Mouse (Mus musculus): ENCODE results near the gene Gabra5. TPM values are rescaled to one million over a fixed set of nuclear protein-coding genes. Genes with fewer than 3 reads are reported as not detected.

Gabra5 gene
- polyA plus RNA-seq, 1 experiment = 22.7 TPM

GRCm38 (mm10) chr7:57386517-57387340, 123.1 kb downstream of the Gabra5 start, which contains the start of gene Gabrg3:
Gabrg3 (minus strand) TSS chr7:57387188.
- peak; percentile 86 for DNase-seq (ENCODE audit: low read depth)
- TF ChIP-seq CTCF (IDR thresholded peaks at IDR 0.05; ENCODE audit: borderline replicate concordance, extremely low read depth, insufficient read depth, insufficient read length) = no peak
- no peak for TF ChIP-seq POLR2A (IDR thresholded peaks at IDR 0.05; ENCODE audit: borderline replicate concordance, extremely low read depth, insufficient read depth, insufficient read length, poor library complexity, severe bottlenecking)

GRCm38 (mm10) chr7:57384112-57384511, 125.7 kb downstream of the Gabra5 start:
- TF ChIP-seq CTCF (IDR thresholded peaks at IDR 0.05; ENCODE audit: borderline replicate concordance, extremely low read depth, insufficient read depth, insufficient read length) = peak; percentile 69; the same call in 1 of the 2 replicates
- no peak for TF ChIP-seq POLR2A (IDR thresholded peaks at IDR 0.05; ENCODE audit: borderline replicate concordance, extremely low read depth, insufficient read depth, insufficient read length, poor library complexity, severe bottlenecking)
- peak; percentile 88 for DNase-seq (ENCODE audit: low read depth)

- peak; percentile 50 for DNase-seq (ENCODE audit: low read depth)
Measured at GRCm38 (mm10) chr7:57366013-57366390, 143.9 kb downstream of the Gabra5 start.

GRCm38 (mm10) chr7:57365134-57366012, 144.5 kb downstream of the Gabra5 start:
- TF ChIP-seq CTCF (IDR thresholded peaks at IDR 0.05; ENCODE audit: borderline replicate concordance, extremely low read depth, insufficient read depth, insufficient read length) = no peak
- TF ChIP-seq POLR2A (IDR thresholded peaks at IDR 0.05; ENCODE audit: borderline replicate concordance, extremely low read depth, insufficient read depth, insufficient read length, poor library complexity, severe bottlenecking) = no peak
- peak; percentile 40 for DNase-seq (ENCODE audit: low read depth)

More at GRCm38 (mm10) chr7:57366013-57366390, 143.9 kb downstream of the Gabra5 start:
- TF ChIP-seq CTCF (IDR thresholded peaks at IDR 0.05; ENCODE audit: borderline replicate concordance, extremely low read depth, insufficient read depth, insufficient read length) (no peak), POLR2A (IDR thresholded peaks at IDR 0.05; ENCODE audit: borderline replicate concordance, extremely low read depth, insufficient read depth, insufficient read length, poor library complexity, severe bottlenecking) (no peak)

- no peak for DNase-seq (ENCODE audit: low read depth)
- no peak for TF ChIP-seq POLR2A (IDR thresholded peaks at IDR 0.05; ENCODE audit: borderline replicate concordance, extremely low read depth, insufficient read depth, insufficient read length, poor library complexity, severe bottlenecking)
- no peak for TF ChIP-seq CTCF (IDR thresholded peaks at IDR 0.05; ENCODE audit: borderline replicate concordance, extremely low read depth, insufficient read depth, insufficient read length)
Measured at GRCm38 (mm10) chr7:57363812-57364211, 146.0 kb downstream of the Gabra5 start.

- DNase-seq (ENCODE audit: low read depth) = no peak
- no peak for TF ChIP-seq CTCF (IDR thresholded peaks at IDR 0.05; ENCODE audit: borderline replicate concordance, extremely low read depth, insufficient read depth, insufficient read length)
Measured at GRCm38 (mm10) chr7:57357871-57358540, 151.9 kb downstream of the Gabra5 start.

Other genes with a start within 250 kb of the Gabra5 start
- gene Gabrg3, start 122.9 kb downstream of the Gabra5 start, polyA plus RNA-seq (2012; rRNA removed) = 2.2 and 3.3 TPM in 2 replicates
- gene Gabrb3, start 90.4 kb downstream of the Gabra5 start, polyA plus RNA-seq (2012; rRNA removed) = 29.5 and 54.0 TPM in 2 replicates